Mouse (Mus musculus) megakaryocyte progenitor cell, adult 5-6 weeks (primary cell): Measurements from ENCODE around the gene Tubb3. TPM values are rescaled to one million over a fixed set of nuclear protein-coding genes. Genes with fewer than 3 reads are reported as not detected.

Experiments
- total RNA-seq, 2 experiments: library from RNA; stranded (forward) in 1 of 2; stranded (reverse) in 1 of 2; fragments of 157-497, 149-512 nt in 1 of 2; fragments of 200-1000 nt in 1 of 2; gene quantifications; 2 replicates each; pipeline versions ENCODE4 v1.2.3 to v1.2.4; 2015 to 2017

The Tubb3 gene
- total RNA-seq, 2 experiments from 2014 or later, result 0.15 TPM; not detected in 1

Other genes starting within 250 kb of the Tubb3 start
- gene Dpep1, start 225.2 kb upstream of the Tubb3 start, total RNA-seq (2015), result not detected in 2 replicates
- gene Dpep1, start 225.2 kb upstream of the Tubb3 start, total RNA-seq (2017), result not detected in 2 replicates
- 11.6 and 18.4 TPM in 2 replicates for gene Chmp1a, start 198.7 kb upstream of the Tubb3 start, total RNA-seq (2015)
- 24.5 and 26.7 TPM in 2 replicates for gene Chmp1a, start 198.7 kb upstream of the Tubb3 start, total RNA-seq (2017)
- 0.37 and 0.51 TPM in 2 replicates for gene Spata33, start 198.6 kb upstream of the Tubb3 start, total RNA-seq (2015)
- 1.9 and 5.0 TPM in 2 replicates for gene Spata33, start 198.6 kb upstream of the Tubb3 start, total RNA-seq (2017)
- 16.1 and 17.1 TPM in 2 replicates for gene Cdk10, start 186.6 kb upstream of the Tubb3 start, total RNA-seq (2015)
- gene Cdk10, start 186.6 kb upstream of the Tubb3 start, total RNA-seq (2017), result 34.9 and 38.6 TPM in 2 replicates
- gene Spata2l, start 175.2 kb upstream of the Tubb3 start, total RNA-seq (2015), result 1.7 and 2.1 TPM in 2 replicates
- gene Spata2l, start 175.2 kb upstream of the Tubb3 start, total RNA-seq (2017), result 1.2 and 1.7 TPM in 2 replicates
- gene Zfp276, start 157.2 kb upstream of the Tubb3 start, total RNA-seq (2015), result 6.8 and 8.8 TPM in 2 replicates
- gene Zfp276, start 157.2 kb upstream of the Tubb3 start, total RNA-seq (2017), result 5.8 and 13.2 TPM in 2 replicates
- 7.6 and 10.2 TPM in 2 replicates for gene Vps9d1, start 157.1 kb upstream of the Tubb3 start, total RNA-seq (2015)
- 10.3 and 16.2 TPM in 2 replicates for gene Vps9d1, start 157.1 kb upstream of the Tubb3 start, total RNA-seq (2017)
- gene Fanca, start 92.8 kb upstream of the Tubb3 start, total RNA-seq (2015), result 38.1 and 41.3 TPM in 2 replicates
- 32.1 and 34.5 TPM in 2 replicates for gene Fanca, start 92.8 kb upstream of the Tubb3 start, total RNA-seq (2017)
- 0.07 TPM in 1 of 2 replicates, not detected in the other for gene Spire2, start 78.7 kb upstream of the Tubb3 start, total RNA-seq (2015)
- 1.3 TPM in 1 of 2 replicates, not detected in the other for gene Spire2, start 78.7 kb upstream of the Tubb3 start, total RNA-seq (2017)
- 73.1 and 90.2 TPM in 2 replicates for gene Tcf25, start 37.7 kb upstream of the Tubb3 start, total RNA-seq (2015)
- gene Tcf25, start 37.7 kb upstream of the Tubb3 start, total RNA-seq (2017), result 89.8 and 94.1 TPM in 2 replicates
- gene Mc1r, start 4.3 kb upstream of the Tubb3 start, total RNA-seq (2015), result not detected in 2 replicates
- 0.12 and 0.14 TPM in 2 replicates for gene Mc1r, start 4.3 kb upstream of the Tubb3 start, total RNA-seq (2017)
- gene Def8, start 12.1 kb downstream of the Tubb3 start, total RNA-seq (2015), result 30.0 and 33.6 TPM in 2 replicates
- gene Def8, start 12.1 kb downstream of the Tubb3 start, total RNA-seq (2017), result 47.5 and 63.1 TPM in 2 replicates
- gene Afg3l1, start 66.5 kb downstream of the Tubb3 start, total RNA-seq (2015), result 12.1 and 16.1 TPM in 2 replicates
- 20.9 and 21.9 TPM in 2 replicates for gene Afg3l1, start 66.5 kb downstream of the Tubb3 start, total RNA-seq (2017)
- not detected in 2 replicates for gene Dbndd1, start 104.0 kb downstream of the Tubb3 start, total RNA-seq (2015)
- not detected in 2 replicates for gene Dbndd1, start 104.0 kb downstream of the Tubb3 start, total RNA-seq (2017)
- 3.1 and 3.2 TPM in 2 replicates for gene Gas8, start 107.4 kb downstream of the Tubb3 start, total RNA-seq (2015)
- gene Gas8, start 107.4 kb downstream of the Tubb3 start, total RNA-seq (2017), result 17.2 and 18.0 TPM in 2 replicates
- gene Rhou, start 242.5 kb downstream of the Tubb3 start, total RNA-seq (2015), result 7.9 and 9.6 TPM in 2 replicates
- 4.9 and 5.3 TPM in 2 replicates for gene Rhou, start 242.5 kb downstream of the Tubb3 start, total RNA-seq (2017)